ENCODE assay signal across 20 mouse cellular contexts in the genomic region with DNA sequence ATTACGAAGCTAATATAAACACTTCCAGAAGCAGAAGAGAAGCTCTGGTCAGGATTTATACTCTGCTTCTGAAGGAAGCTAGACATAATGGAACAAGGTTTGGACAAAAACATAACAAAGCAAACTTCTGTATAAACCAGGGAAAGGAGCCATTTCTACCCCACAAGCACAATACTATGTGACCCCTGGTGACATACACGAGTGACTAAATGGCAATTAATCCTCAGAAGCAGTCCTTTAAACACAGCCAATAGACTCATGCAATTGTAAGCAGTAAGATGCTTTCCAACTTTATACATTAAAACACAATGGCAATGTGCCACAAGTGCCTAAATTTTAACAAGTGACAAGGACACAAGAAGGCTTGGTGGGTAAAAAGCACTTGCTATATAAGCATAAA.
"Had no signal": no experiment of that assay in that cellular context is flagged by ENCODE, and none has a peak within 500 bp of the region (broad histone marks: within the 10 kb centered on the region; RNA-seq: fewer than 3 reads in every experiment).

No protein-coding gene starts in this region.

- DNase-seq: kidney, adult 2 months; kidney, postnatal 25 days; layer of hippocampus, adult 9-11 months; liver, postnatal 0 days; retina, postnatal 1 day; right cerebral cortex, postnatal 25 days; spleen, adult 18-20 months; thymus, adult 2 months; thymus, postnatal 14 days; thymus, postnatal 4 days had no signal

- H3K4me1 ChIP-seq: stomach, embryonic 15.5 days had no signal

- H3K4me2 ChIP-seq: liver, embryonic 11.5 days; midbrain, embryonic 13.5 days; neural tube, embryonic 13.5 days; stomach, embryonic 15.5 days had no signal

- H3K27me3 ChIP-seq: midbrain, embryonic 13.5 days; neural tube, embryonic 13.5 days; stomach, embryonic 15.5 days had no signal

- H3K4me3 ChIP-seq: layer of hippocampus, adult 2 months; midbrain, embryonic 13.5 days; myocyte; neural tube, embryonic 13.5 days; stomach, embryonic 15.5 days had no signal

- H3K9me3 ChIP-seq: midbrain, embryonic 13.5 days; neural tube, embryonic 13.5 days; stomach, embryonic 15.5 days had no signal

- H3K9ac ChIP-seq: liver, embryonic 14.5 days; liver, postnatal 0 days; midbrain, embryonic 13.5 days; neural tube, embryonic 13.5 days; stomach, embryonic 15.5 days had no signal

- H3K36me3 ChIP-seq: midbrain, embryonic 13.5 days; neural tube, embryonic 13.5 days; stomach, embryonic 15.5 days had no signal

- ATAC-seq: inflammation-experienced regulatory T-cells, adult 6 months; liver, postnatal 0 days; midbrain, embryonic 13.5 days; midbrain, embryonic 16.5 days had no signal

- H3K27ac ChIP-seq: kidney, postnatal 0 days; layer of hippocampus, adult 2 months; liver, embryonic 14.5 days; midbrain, embryonic 13.5 days; neural tube, embryonic 13.5 days; stomach, embryonic 15.5 days had no signal
